Mouse (Mus musculus) small intestine, adult 2 months (tissue): ENCODE measurements around the gene Cst3. TPM values are rescaled to one million over a fixed set of nuclear protein-coding genes. Genes with fewer than 3 reads are reported as not detected.
A peak's percentile ranks its signal among the peaks of the same experiment; 100 is the strongest.

Experiments
- H3K27ac ChIP-seq: fragments of 200-500 bp; 2 replicates; pipeline ENCODE4 v1.5.1; 2012; ENCODE audit warnings: low read depth, low read length, control low read depth, inconsistent platforms; ENCODE audit not compliant: insufficient read depth
- H3K27me3 ChIP-seq: fragments of 200-500 bp; 2 replicates; pipeline ENCODE4 v1.6.1; 2012; ENCODE audit warnings: mild to moderate bottlenecking, moderate library complexity, low read length, inconsistent platforms; ENCODE audit not compliant: control insufficient read depth, insufficient read depth
- H3K36me3 ChIP-seq: fragments of 200-500 bp; 2 replicates; pipeline ENCODE4 v1.6.1; 2012; ENCODE audit warnings: mild to moderate bottlenecking, low read length, control low read depth, inconsistent platforms; ENCODE audit not compliant: control insufficient read depth, insufficient read depth
- H3K4me1 ChIP-seq: fragments of 200-500 bp; 2 replicates; pipeline ENCODE4 v1.6.1; 2012; ENCODE audit warnings: low read length, inconsistent platforms, mixed read lengths; ENCODE audit not compliant: control insufficient read depth, insufficient read depth, insufficient read length
- H3K4me3 ChIP-seq: fragments of 200-500 bp; 2 replicates; pipeline ENCODE4 v1.5.1; 2012; ENCODE audit warnings: low read depth, mild to moderate bottlenecking, control low read depth, inconsistent platforms, low read length, moderate library complexity
- CTCF ChIP-seq: fragments of 200-500 bp; IDR thresholded peaks from 2 replicates; pipeline ENCODE4 v1.5.1; 2012; ENCODE audit warnings: low read depth, mild to moderate bottlenecking, control low read depth, inconsistent platforms, low read length, moderate library complexity, mixed read lengths; ENCODE audit not compliant: insufficient replicate concordance, insufficient read length; ENCODE audit errors: extremely low read depth
- POLR2A ChIP-seq: fragments of 200-500 bp; IDR thresholded peaks from 2 replicates; pipeline ENCODE4 v1.6.1; 2012; ENCODE audit warnings: low read depth, mild to moderate bottlenecking, control low read depth, inconsistent platforms, low read length, moderate library complexity
- WGBS: fragments of 180-500 bp; shearing (Covaris S2); methylation state at CpG from one replicate; pipeline ENCODE4 v1.1.7; 2018; 5-methylcytosine and 5-hydroxymethylcytosine counted together
- polyA plus RNA-seq: library from polyadenylated mRNA; depleted of rRNA; stranded (reverse); fragments of >200 nt; gene quantifications from 2 replicates; pipeline ENCODE4 v1.2.3, GENCODE M21; 2012

Cst3 gene
- polyA plus RNA-seq, 1 experiment: 330 TPM

DNA sequence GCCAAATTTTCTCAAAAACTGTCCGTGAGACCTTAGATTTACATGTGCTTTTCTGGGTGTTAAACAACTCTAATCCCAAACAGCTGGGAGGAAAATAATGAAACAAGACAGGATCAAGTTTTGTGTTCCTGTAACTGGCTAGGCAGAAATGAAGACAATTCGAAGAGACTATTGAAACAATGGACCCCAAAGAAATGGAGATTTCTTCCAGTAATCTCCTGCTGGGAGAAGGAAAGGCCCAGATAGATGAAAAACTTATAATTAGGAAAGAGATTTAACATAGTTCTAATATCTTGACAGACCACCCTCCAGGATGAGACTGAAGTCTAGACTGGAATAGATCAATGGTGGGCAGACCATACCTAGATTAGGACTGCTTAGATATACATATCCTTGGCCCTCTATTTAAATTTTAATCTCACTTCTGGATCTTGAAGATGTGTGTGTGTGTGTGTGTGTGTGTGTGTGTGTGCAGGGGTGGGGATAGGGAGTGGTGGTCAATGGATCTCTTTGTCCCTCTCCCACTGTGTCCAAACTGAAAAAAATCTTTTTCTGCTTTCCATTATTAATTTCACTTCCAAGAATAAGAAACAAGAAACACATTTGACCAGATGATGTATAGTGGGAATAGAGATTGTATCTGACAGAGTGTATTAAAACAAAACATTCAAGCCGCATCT lies 14.0 kb upstream of the Cst3 start:
- Histone ChIP-seq H3K4me3 (no peak overlapping the region), H3K27ac (no peak overlapping the region), H3K4me1 (no peaks in the 10 kb centered on the region; the same call in 1 of the 2 replicates), H3K27me3 (no peaks in the 10 kb centered on the region), H3K36me3 (no peaks in the 10 kb centered on the region)
- 84% methylated on average over 3 of the region's 3 CpGs for WGBS
- TF ChIP-seq POLR2A (no peak), CTCF (no peak)

DNA sequence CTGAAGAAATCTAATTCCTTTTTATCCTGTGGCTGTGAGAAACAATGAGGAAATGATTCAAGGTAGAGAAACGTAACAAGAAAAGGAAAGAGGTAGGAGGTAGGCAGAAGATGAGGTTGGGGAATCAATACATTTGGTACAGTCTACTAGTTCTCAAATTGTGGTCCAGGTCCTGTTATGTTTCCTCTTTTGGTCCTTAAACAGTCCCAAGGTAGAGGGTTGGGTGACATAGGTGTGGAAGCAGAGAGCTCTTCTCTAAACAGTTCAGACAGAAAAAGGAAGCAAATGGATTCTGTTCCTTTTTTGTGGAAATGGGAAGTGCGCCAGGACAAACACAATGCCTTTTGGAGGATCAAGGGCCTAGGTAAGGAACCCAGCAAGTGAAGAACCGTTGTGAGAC lies 13.4 kb upstream of the Cst3 start:
- 73% methylated on average over 3 of the region's 3 CpGs for WGBS
- H3K27me3 ChIP-seq: no peaks in the 10 kb centered on the region

DNA sequence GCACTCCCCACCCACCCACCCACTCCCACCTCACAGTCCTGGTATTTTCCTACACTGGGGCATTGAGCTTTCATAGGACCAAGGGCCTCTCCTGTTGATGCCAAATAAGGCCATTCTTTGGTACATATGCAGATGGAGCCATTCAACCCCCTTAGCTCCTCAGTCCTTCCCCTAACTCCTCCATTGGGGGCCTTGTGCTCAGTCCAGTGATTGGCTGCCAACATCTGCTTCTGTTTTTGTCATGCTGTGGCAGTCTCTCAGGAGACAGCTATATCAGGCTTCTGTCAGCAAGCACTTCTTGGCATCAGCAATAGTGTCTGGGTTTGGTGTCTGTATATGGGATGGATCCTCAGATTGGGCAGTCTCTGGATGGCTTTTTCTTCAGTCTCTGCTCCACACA lies 9.2 kb upstream of the Cst3 start:
- TF ChIP-seq CTCF: no peak
- TF ChIP-seq POLR2A: no peak
- H3K27me3 ChIP-seq: no peaks in the 10 kb centered on the region
- no peaks in the 10 kb centered on the region for H3K36me3 ChIP-seq
- H3K27ac ChIP-seq: no peak overlapping the region
- H3K4me3 ChIP-seq: no peak overlapping the region
- no peaks in the 10 kb centered on the region for H3K4me1 ChIP-seq

More for the DNA sequence above, 13.4 kb upstream of the Cst3 start:
- Histone ChIP-seq H3K4me3 (no peak overlapping the region), H3K36me3 (no peaks in the 10 kb centered on the region), H3K4me1 (no peaks in the 10 kb centered on the region), H3K27ac (no peak overlapping the region)
- TF ChIP-seq POLR2A (no peak), CTCF (no peak)

- Histone ChIP-seq H3K36me3 (no peaks in the 10 kb centered on the region), H3K4me1 (peaks cover 10% of the 10 kb centered on the region; the same call in 1 of the 2 replicates), H3K27ac (peak overlapping the region; percentile 35; the same call in 1 of the 2 replicates), H3K27me3 (no peaks in the 10 kb centered on the region), H3K4me3 (no peak overlapping the region)
- WGBS: 71% methylated on average over 1 of the region's 1 CpGs
- TF ChIP-seq CTCF (no peak), POLR2A (no peak)
Observed at GRCm38 (mm10) chr2:148879199-148879598, 3.7 kb upstream of the Cst3 start.

- no peak overlapping the region for H3K4me3 ChIP-seq
- peaks cover 11% of the 10 kb centered on the region; the same call in 1 of the 2 replicates for H3K4me1 ChIP-seq
- peak overlapping the region; percentile 53; the same call in 1 of the 2 replicates for H3K27ac ChIP-seq
- no peaks in the 10 kb centered on the region for H3K27me3 ChIP-seq
- 10% methylated on average over 2 of the region's 2 CpGs for WGBS
- TF ChIP-seq CTCF (no peak), POLR2A (no peak)
- H3K36me3 ChIP-seq: no peaks in the 10 kb centered on the region
Observed at GRCm38 (mm10) chr2:148878641-148879130, 3.2 kb upstream of the Cst3 start.

- Histone ChIP-seq H3K4me1 (peaks cover 11% of the 10 kb centered on the region; the same call in 1 of the 2 replicates), H3K27me3 (no peaks in the 10 kb centered on the region), H3K36me3 (no peaks in the 10 kb centered on the region), H3K4me3 (no peak overlapping the region), H3K27ac (peak overlapping the region; percentile 55; the same call in 1 of the 2 replicates)
- TF ChIP-seq CTCF (no peak), POLR2A (no peak)
- WGBS: 27% methylated on average over 3 of the region's 3 CpGs
Observed at GRCm38 (mm10) chr2:148877016-148877770, 1.7 kb upstream of the Cst3 start.
